Mouse (Mus musculus): ENCODE measurements around the gene Itm2b.

DNA sequence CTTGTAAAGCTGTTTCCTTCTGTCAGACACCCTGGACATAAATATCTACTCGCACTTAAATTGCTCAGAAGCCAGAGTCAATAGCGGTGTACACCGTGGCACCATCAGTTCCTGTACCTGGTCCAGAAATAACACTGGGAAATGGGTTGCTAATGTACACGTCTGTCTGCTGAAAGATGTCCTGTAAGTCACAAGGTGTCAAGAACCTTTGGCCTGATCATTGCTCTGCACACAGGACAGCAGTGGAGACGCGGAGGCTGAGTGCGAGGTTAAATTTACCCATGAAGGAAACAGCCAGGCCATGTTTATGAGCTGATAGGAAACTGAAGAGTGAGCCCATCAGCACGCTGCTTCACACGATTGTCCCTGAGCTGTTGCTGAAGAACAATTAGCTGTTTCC is 37.8 kb downstream of the Itm2b start:
- no peak for TF ChIP-seq CTCF (IDR thresholded peaks at IDR 0.05; ENCODE audit: low read depth, low read length)
- TF ChIP-seq POLR2A (IDR thresholded peaks at IDR 0.05; ENCODE audit: extremely low read depth, insufficient read depth, low read length): no peak
